Mouse (Mus musculus): ENCODE measurements around the gene Tardbp. TPM values are rescaled to one million over a fixed set of nuclear protein-coding genes. Genes with fewer than 3 reads are reported as not detected.

The Tardbp gene
- 124 and 157 TPM in 2 replicates for polyA plus RNA-seq (2015; fragmentation: Nextera tagmentation; extraction: Ambion mirVana)

DNA sequence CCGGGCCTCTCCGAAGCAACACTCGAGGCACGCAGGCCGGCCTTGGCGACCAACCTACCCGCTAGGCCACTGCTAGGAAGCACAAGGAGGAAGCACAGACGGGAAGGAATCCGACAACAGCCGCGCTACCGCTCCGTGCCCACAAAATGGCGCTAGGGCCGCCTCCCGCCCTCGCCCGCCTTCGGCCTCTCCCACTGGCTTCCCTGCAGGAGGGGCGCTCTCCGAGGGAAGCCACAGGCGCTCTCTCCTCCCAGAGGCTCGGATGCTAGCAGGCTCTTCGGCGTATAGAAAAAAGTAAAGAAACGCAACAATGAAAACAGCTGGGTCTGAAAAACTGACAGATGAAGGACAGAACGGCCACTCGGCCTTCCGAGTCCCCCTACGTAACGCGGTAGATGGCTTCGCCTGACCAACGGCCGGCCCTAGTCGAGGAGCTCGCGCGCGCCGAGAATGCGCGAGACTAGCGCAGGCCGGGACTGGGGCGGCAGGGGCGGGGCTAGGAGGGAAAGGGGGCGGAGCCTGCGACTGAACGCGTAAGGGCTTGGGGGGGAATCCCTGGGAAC is at the start of gene Tardbp:
Gene Tardbp, minus strand, starts transcription at position 397 of the 563 bp plus-strand sequence.
- WGBS: 2% methylated on average over 51 of the region's 51 CpGs
- Histone ChIP-seq H3K9ac (replicated peaks; ENCODE audit: low read depth) (peak within 1 kb of the TSS; percentile 100), H3K36me3 (ENCODE audit: insufficient read depth, low read length) (peaks cover 15% of the 10 kb centered on the region; the same call in 1 of the 2 replicates), H3K27me3 (replicated peaks; ENCODE audit: insufficient read depth, low read length) (no peaks in the 10 kb centered on the region), H3K27ac (ENCODE audit: low read length) (peak within 1 kb of the TSS; percentile 99), H3K4me2 (replicated peaks; ENCODE audit: low read depth, low read length) (peak within 1 kb of the TSS; percentile 67), H3K4me3 (ENCODE audit: low read depth, low read length) (peak within 1 kb of the TSS; percentile 89), H3K9me3 (ENCODE audit: low read length) (no peaks in the 10 kb centered on the region), H3K4me1 (ENCODE audit: insufficient read depth, low read depth, low read length) (peaks cover 2% of the 10 kb centered on the region; the same call in 1 of the 2 replicates)
- TF ChIP-seq CTCF (IDR thresholded peaks at IDR 0.05) (peak; percentile 37; the same call in 1 of the 2 replicates), EP300 (IDR thresholded peaks at IDR 0.05) (peak; percentile 50; the same call in 1 of the 2 replicates)
- DNase-seq (ENCODE audit: low spot score): peak; percentile 97
- peak; percentile 96 for ATAC-seq

DNA sequence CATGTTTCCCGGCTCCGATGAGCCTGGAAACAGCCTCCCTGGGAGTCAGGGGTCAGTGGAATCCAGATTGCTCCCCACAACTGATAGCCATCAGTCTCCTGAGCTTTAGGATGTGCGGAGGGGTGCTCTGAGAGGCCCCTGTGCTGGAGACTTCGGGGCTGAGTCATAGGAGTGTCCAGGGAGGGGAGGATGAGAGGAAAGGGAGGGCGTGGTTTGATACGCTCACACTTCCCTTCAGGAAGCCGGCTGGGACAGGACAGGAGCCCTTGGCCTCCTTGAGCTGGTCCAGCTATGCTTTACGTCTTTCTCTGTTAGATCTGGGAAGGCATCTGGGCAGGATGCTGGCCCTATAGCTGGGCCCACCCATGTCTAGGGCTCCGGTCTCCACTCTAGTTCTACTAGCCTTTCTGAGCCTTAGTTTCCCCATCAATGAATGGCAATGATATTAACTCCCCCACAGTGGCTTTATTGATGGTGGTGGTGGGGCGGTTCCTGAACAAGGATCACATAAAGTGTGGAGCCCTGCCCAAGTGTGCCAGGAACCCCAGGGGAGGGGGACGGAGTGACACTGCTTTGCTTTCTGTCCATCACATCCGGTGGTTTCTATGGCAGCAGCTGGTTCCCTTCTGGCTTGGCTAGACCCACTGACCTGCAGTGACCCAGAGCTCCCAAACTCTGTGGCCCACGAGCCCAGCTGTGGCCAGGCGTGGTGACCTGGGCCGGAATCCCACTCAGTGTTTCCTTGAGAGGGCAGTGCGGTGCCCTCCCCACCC is 49.6 kb upstream of the Tardbp start:
- ATAC-seq (peak; percentile 94), DNase-seq (ENCODE audit: low spot score) (peak; percentile 84)
- Histone ChIP-seq H3K36me3 (ENCODE audit: insufficient read depth, low read length) (no peaks in the 10 kb centered on the region), H3K9me3 (ENCODE audit: low read length) (no peaks in the 10 kb centered on the region), H3K27me3 (replicated peaks; ENCODE audit: insufficient read depth, low read length) (no peaks in the 10 kb centered on the region), H3K27ac (ENCODE audit: low read length) (peak overlapping the region; percentile 77), H3K4me3 (ENCODE audit: low read depth, low read length) (no peak overlapping the region), H3K4me2 (replicated peaks; ENCODE audit: low read depth, low read length) (no peak overlapping the region), H3K9ac (replicated peaks; ENCODE audit: low read depth) (no peak overlapping the region), H3K4me1 (ENCODE audit: insufficient read depth, low read depth, low read length) (peaks cover 5% of the 10 kb centered on the region)
- TF ChIP-seq CTCF (IDR thresholded peaks at IDR 0.05) (no peak), EP300 (IDR thresholded peaks at IDR 0.05) (0 out of 2 replicates have a peak, but pooled peaks have one; percentile 32)
- WGBS: 33% methylated on average over 16 of the region's 16 CpGs

DNA sequence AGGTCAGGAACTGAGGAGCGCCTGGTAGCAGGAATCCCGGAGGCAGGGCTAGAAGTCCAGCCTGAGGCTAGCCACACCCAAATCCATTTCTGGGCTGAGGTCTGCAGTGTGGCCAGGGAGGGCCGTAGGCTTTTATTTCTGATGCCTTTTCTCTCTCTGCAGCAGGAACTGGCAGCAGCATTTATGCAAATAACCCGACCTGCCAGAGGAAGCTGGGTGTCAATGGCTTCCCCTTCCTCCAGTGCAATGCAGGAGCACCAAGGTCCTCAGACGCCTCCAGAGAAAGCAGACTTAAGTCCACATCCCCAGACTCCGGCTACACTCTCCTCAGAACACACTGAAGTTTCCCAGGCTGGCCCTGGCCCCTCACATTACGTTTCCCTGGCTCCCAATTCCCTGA is 48.2 kb upstream of the Tardbp start:
- Histone ChIP-seq H3K4me1 (ENCODE audit: insufficient read depth, low read depth, low read length) (peaks cover 5% of the 10 kb centered on the region), H3K27me3 (replicated peaks; ENCODE audit: insufficient read depth, low read length) (no peaks in the 10 kb centered on the region), H3K9me3 (ENCODE audit: low read length) (no peaks in the 10 kb centered on the region), H3K36me3 (ENCODE audit: insufficient read depth, low read length) (no peaks in the 10 kb centered on the region), H3K4me3 (ENCODE audit: low read depth, low read length) (no peak overlapping the region), H3K27ac (ENCODE audit: low read length) (no peak overlapping the region), H3K4me2 (replicated peaks; ENCODE audit: low read depth, low read length) (no peak overlapping the region), H3K9ac (replicated peaks; ENCODE audit: low read depth) (no peak overlapping the region)
- DNase-seq (ENCODE audit: low spot score): no peak
- TF ChIP-seq CTCF (IDR thresholded peaks at IDR 0.05) (no peak), EP300 (IDR thresholded peaks at IDR 0.05) (no peak)
- 41% methylated on average over 7 of the region's 7 CpGs for WGBS
- no peak for ATAC-seq

DNA sequence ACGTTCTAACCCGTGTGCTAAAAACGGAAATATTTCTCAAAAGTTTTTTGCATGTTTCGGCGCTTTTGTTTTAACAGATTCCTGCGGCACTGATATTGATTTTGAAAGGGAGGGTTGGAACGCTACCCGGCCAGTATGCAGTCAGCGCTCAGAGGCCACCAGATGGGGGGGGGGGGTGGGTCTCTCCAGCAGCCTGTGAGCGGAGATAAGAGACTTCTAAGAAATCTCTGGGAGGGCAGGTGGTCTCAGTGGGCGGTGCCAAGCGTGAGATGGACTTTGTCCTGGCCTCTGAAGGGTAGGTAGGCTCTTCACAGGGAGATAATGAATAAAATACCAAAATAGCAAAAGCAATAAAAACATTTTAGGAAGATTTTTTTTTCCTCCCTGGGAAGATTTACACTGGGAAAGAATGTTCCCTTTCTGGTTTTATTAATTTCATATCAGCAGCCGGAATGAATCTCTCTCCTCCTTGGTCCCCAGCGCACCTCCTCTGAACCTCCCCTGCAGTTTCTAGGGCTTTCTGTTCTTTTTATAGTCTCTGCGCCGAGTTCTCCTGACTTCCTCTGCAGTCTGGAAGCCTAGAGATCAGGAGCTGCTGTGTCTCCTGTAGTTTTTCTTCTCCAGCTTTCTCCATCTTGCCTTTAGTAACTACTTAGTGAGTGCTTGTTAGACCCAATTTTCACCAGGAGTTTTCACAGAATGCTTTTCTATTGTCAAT is 44.6 kb upstream of the Tardbp start:
- ATAC-seq (no peak), DNase-seq (ENCODE audit: low spot score) (no peak)
- Histone ChIP-seq H3K4me1 (ENCODE audit: insufficient read depth, low read depth, low read length) (peaks cover 5% of the 10 kb centered on the region), H3K36me3 (ENCODE audit: insufficient read depth, low read length) (no peaks in the 10 kb centered on the region), H3K27me3 (replicated peaks; ENCODE audit: insufficient read depth, low read length) (no peaks in the 10 kb centered on the region), H3K9me3 (ENCODE audit: low read length) (no peaks in the 10 kb centered on the region), H3K4me2 (replicated peaks; ENCODE audit: low read depth, low read length) (no peak overlapping the region), H3K9ac (replicated peaks; ENCODE audit: low read depth) (no peak overlapping the region), H3K4me3 (ENCODE audit: low read depth, low read length) (no peak overlapping the region), H3K27ac (ENCODE audit: low read length) (no peak overlapping the region)
- TF ChIP-seq EP300 (IDR thresholded peaks at IDR 0.05): no peak
- TF ChIP-seq CTCF (IDR thresholded peaks at IDR 0.05): no peak
- 13% methylated on average over 16 of the region's 16 CpGs for WGBS

DNA sequence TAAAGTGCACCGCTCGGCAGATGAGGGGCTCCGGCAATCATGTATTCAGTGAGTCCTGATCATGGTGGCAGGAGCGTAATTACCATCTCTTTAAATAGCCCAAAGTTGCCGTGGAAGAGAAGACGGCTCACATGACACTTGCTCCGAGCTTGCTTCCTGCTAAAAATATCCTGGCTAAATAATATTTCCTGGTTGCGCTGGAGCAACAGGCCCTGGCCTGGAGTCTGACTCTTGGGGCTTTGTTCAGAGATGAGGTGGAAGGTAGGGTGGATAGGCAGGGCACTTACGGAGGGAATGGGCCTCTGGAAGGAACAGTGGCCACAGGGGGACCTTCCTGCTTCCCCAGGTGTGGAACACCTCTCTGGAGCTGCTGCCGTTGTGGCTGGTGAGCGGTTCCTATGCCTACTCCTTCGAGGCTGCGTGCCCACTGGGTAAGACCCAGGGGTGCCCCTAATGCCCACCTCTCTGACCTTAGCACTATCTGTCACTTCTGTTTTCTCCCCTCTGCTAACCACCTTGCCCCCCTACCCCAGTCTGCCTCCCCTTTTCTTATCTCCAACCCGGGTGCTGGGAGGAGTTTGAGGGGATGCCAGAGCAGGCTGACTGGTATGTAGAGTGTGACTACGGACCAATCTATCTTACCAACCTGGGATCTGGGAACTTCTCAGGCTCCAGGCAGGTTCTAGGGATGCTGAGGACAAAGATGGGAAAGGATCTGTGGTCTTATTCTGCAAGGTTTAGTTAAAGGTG is 40.4 kb upstream of the Tardbp start:
- DNase-seq (ENCODE audit: low spot score) (no peak), ATAC-seq (no peak)
- H3K4me1 ChIP-seq (ENCODE audit: insufficient read depth, low read depth, low read length): no peaks in the 10 kb centered on the region
- no peak overlapping the region for H3K27ac ChIP-seq (ENCODE audit: low read length)
- no peak overlapping the region for H3K9ac ChIP-seq (replicated peaks; ENCODE audit: low read depth)
- no peaks in the 10 kb centered on the region for H3K9me3 ChIP-seq (ENCODE audit: low read length)
- H3K27me3 ChIP-seq (replicated peaks; ENCODE audit: insufficient read depth, low read length): no peaks in the 10 kb centered on the region
- no peak for TF ChIP-seq CTCF (IDR thresholded peaks at IDR 0.05)
- TF ChIP-seq EP300 (IDR thresholded peaks at IDR 0.05): no peak
- no peaks in the 10 kb centered on the region for H3K36me3 ChIP-seq (ENCODE audit: insufficient read depth, low read length)
- no peak overlapping the region for H3K4me3 ChIP-seq (ENCODE audit: low read depth, low read length)
- WGBS: 71% methylated on average over 15 of the region's 15 CpGs
- H3K4me2 ChIP-seq (replicated peaks; ENCODE audit: low read depth, low read length): no peak overlapping the region
